Mouse (Mus musculus) right cerebral cortex, postnatal 25 days (tissue): ENCODE measurements around the gene Sox15.

Source experiments
- DNase-seq: peaks from one replicate; pipeline ENCODE4 v3.0.0; 2022

Gene Sox15

DNA sequence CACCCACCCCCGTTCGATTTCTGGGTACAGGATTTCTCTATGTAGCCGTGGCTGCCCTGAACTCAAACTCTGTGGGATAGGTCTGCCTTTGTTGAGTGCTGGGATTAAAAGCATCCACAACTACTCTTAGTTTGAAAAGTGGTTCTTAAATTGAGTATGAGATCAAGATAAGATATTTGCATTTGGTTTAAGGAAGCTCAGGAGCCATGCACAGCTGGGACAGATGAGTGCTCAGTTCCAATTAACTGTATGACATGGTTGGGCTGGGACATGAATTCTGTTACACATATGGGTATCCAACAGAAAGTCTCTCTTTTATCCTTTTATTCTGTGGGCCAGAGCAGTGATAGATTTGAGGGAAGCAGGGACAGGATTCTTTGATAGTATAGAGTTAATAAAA is 19.6 kb upstream of the Sox15 start:
- no peak for DNase-seq

DNA sequence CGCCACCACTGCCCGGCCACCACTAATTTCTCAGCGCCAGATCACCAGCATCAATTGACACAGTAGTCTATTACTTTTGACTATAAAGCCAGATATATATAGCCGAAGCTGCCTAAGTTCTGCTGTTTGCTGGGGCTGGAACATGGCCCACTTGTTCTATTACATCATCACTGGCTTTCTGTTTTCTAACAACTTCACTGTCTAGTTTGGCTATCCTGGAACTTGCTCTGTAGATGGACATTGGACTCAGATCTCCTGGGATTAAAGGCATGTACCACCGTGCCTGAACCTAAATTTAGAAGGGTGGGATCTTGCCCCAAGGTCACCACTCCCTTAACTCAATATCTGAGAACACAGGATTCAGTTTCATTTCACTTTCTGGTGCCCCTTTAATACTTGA is 9.3 kb upstream of the Sox15 start:
- DNase-seq, result no peak

DNA sequence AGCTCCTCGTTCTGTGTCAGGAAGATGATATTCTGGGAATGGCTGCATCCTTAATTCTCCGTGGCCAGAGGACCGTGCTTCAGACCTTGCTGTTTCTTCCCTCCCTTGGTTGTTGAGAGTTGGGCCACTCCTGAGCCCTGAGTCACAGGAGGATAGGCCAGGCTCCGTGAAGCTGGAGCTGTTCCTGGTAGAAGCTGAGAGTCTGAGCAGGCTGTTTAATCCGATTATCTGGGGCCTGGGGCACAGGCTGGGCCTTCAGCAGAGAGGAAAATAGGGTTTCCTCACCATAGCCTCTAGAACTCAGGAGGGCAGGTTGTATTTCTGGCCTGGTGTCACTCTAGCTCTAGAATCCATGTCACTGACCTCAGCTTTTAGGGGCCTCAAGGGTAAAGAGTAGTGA is 1.7 kb upstream of the Sox15 start:
- no peak for DNase-seq

DNA sequence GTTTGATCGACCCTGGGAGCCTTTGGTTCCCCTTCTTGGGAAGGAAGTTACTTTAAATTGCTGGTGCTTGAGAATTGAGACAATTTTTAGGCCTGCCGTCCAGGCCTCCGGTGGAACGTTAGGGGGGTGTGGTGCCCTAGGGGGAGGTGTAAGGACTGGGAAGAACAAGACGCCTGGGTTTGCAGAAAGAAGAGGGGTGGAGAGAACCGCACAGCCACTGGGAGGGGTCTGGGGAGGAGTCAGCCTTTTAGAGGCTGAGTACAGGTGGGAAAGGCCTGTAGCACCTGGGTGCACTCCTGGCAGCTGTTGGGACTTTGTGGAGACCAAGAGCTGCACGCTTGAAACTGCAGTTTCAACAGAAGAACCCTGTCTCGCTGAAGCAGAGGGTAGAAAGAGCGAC is 354 bp upstream of the Sox15 start:
- no peak for DNase-seq

DNA sequence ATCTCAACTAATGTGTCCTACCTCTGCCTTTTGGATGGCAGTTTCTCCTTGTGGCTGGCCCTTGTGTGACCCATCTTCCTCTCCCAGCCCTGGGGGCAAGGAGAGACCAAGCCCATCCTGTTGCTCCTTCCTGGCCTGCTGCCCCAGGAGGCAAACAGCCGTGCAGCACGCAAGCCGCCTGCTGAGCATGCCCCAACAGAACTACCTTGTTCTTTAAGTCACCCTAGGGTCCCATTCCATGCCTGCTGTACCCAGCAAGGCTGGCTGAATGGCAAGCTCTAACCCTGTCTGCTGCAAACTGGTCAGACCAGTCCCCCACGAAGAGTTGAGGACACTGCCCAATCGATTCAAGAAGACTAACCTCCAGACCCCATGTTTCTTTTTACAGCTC is 946 bp downstream of the Sox15 start:
- DNase-seq, result no peak

DNA sequence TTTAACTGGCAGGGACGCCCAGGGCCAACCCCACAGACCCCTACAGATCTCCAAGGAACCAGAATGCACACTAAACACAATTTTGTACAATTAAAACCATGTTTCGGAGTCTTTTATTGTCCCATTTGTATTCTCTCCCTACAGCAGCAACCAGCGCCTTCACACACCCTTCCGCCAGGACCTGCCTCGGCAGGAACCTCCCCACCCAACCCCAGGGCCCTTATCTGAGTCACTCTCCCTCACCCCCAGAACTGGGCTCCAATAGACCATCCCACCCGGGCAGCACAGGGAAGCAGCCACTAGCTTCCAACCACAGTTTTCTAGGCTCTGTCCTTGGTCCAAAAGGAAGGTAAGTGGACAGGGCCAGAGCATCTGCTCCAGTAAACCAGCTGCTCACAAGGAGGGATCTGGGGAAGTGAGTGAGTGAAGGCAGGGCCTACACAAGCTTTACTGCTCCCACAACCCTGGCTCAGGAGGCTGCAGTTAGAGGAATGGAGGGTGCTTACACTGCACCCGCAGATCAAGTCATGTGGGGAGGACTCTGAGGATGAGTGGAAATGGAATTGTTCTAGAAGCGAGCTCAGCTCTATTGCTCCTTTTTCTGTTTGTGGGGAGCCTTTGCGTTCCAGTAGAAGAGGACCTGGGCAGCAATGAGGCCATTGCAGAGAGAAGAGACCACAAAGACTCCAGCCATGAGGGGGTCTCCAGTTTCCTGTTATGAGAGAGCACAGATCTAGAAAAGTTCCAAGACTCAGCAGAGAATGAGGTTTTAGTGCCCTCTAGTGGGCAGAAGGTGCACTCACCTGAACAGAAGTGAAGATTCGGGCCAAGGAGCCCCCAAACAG is 1.7 kb downstream of the Sox15 start:
- no peak for DNase-seq

DNA sequence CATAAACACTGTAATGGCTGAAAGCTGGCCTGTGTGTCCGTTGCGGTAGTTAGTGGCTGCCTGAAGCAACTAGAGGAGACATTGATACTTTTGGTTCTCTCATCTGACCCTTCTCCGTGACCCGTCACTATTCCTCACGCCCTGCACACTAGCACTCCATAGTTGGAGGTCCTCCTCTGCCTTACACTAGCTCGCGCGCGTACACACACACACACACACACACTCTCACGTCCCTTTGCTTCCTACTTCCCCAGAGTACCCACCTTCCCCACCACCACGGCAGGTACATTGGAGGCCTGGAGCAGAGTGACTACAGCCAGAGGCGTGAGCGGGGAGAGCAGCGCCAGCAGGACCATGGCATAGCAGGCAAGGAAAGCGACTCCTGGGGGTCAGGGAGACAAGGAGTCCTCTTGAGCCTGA is 2.4 kb downstream of the Sox15 start:
- no peak for DNase-seq

DNA sequence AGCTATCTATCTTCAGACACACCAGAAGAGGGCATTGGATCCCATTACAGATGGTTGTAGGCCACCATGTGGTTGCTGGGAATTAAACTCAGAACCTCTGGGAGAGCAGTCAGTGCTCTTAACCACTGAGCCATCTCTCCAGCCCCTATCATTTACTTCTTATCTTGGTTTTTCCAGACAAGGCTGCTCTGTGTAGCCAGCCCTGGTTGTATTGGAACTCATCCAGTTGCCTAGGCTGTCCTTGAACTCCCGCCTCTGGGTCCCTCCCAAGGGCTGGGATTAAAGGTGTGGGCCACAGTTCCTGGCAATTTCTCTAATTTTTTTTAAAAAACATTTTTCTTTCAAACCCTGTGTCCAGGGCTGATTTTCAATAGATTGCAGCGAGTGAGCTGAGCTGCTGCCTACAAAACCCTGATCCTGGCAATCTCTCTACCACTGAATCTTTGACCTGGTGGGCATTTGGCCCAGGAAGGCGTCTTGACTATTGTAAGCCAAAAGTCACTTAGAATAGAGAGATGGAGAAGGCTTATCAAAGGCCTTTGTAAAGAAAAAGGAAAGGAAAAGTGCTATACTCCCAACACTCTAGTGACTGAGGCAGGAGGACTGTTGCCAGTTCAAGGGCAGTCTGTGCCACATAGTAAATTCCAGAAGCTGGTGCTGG is 6.2 kb downstream of the Sox15 start:
- no peak for DNase-seq

DNA sequence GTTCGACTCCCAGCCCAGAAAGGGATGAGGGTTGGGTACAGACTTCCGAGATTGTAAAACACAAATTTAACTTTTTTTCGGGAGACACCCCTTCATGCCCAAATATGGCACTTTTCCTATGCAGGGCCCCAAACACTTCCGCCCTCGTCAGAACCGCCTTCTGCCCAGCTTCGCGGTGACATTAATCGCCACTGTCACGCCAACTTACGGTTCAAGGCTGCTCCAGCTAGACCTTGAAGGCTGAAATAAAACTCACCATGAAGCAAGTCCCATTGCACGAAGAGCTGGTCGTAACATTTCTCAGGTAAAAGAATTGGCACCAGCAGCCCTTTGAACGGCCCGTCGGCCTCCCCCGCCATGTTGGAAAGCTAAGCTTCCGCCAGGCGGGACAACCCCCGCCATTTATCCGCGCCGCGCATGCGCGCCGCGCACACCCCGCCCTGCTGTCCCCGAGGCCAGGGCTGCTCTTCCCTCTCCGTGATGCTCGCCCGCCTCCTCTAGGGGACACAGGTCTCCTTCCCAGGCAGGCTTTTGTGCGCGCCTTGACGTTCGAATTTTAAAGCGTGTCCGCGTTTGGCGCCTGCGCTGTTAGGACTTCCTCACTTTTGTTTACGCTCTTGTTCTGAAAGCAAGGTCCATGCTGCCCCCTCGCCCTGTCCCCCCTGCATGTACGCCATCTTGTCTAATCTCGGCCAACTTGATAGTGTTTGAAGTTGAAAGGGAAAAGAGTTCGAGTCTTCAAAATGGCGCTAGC is 7.3 kb downstream of the Sox15 start, which contains the start of gene Mpdu1:
Gene Mpdu1, minus strand, starts transcription at position 430 of the 754 bp plus-strand sequence.
- DNase-seq, result peak; percentile 95

DNA sequence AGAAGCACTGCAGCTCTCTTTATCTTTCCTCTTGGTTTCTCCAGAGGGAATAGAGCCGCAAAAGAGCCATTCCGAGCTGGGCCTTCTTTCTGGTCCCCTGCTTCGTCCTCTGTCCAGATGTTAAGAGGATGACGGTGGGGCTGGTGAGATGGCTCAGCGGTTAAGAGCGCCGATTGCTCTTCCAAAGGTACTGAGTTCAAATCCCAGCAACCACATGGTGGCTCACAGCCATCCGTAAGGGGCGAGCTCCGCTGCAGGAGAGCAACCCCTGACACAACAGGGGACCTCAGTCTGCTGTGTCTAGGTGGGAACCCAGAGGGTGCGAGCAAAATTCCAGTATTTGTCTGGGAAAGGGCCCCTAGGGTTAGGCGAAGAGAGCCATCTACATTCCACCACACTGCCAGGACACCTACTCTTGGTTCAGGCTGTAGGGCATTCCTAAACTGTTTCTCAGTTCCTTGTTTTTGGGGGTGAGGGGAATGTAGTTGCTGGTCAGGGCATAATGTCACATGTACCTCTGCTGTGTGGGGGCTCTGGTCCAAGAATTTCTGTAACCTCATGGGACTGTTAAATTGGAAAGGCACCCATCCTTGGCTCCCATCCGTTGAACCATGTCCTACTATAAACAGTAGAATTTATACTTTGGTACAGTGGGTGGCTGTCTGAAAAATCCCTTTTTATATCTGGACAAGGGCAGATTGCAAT is 8.0 kb downstream of the Sox15 start:
- no peak for DNase-seq

DNA sequence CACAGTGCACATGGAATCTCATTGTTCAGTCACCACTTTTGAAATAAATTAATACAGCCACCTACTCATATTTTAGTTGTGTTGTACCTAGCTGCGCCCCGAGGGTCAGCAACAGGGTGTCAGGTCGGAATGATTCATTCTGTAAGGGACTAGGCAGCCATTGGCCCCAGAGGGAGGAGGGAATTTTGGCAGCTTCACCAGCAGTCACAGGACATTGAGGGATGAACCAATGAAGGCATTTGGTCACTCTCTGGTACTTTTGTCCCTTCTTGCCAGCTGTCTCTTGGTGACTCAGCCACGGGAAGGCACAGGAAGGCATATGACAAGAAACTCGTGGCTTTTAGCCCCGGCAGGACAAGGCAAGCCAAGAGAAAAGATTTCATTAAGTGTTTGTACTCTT is 8.7 kb downstream of the Sox15 start:
- no peak for DNase-seq

DNA sequence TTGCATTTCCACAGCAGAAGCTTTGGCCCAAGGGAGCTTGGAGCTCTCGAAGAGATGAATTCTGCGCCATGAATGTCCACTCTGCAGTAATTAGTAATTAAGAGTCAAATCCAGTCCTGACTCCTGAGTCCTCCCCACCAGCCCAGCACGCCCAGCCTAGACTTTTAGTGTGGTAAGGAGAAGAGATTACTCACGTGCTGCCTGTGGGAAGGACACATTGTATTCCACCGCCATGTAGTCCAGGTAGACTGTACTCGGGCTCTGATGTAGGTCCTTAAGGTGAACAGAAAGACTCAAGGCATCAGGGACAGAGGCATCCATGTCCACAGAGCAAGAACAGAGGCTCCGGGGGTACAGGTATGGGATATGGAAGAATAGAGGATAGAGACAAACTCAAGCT is 9.7 kb downstream of the Sox15 start:
- DNase-seq, result no peak

DNA sequence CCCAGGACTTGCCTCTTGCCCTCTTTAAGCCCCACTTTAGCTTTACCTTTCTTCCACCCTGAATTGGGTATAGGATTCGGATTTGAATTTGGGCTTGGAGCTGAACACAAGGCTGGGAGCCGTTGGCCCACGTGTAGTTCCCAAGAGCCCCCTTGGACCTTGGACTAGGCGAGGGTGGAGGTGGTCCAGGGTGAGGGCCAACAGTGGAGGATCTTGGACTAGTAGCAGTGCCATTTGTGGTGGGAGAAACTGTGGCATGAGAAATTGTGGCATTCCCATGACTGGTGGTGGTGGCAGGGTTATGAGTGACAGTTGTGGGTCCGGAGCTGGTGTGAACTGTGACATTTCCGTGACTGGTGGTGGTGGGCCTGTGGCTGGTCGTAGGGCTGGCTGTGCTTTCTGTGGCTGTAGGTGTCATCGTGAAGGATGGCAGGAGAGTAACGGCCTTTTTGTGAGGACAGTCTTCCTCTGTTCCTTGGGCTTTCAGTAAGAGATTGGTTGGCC is 10.4 kb downstream of the Sox15 start:
- no peak for DNase-seq

DNA sequence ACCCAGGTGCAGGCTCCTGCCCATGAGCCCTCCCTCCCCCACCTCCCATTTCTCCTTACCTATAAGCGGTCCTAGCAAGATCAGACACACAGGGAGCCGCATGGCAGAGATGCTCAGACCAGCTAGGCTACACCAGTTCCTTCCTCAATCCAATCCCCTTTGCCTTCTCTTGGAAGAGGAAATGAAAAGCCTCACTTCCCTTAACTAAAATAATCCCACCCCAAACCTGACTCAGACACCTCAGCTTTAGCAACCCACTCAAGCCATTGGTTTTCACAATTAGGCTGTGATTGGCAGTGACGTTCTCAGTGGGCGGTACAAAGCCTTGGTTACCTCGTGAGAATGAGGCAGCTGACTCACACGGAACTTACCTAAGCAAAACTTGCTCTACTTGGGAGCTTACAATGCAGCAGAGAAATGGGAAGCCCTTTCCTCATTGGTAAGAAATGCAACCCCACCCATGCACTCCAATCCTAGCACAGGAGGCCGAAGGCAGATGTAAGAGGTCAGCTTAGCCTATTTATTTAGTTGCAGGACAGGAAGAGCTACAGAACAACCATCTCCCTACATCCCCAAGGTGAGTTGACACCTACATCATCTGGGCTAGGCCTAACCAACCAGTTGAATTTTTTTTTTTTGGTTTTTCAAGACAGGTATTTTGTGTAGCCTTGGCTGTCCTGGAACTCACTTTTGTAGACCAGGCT is 11.0 kb downstream of the Sox15 start, which contains the start of gene Cd68:
Gene Cd68, minus strand, starts transcription at position 193 of the 704 bp plus-strand sequence.
- DNase-seq, result peak; percentile 69

DNA sequence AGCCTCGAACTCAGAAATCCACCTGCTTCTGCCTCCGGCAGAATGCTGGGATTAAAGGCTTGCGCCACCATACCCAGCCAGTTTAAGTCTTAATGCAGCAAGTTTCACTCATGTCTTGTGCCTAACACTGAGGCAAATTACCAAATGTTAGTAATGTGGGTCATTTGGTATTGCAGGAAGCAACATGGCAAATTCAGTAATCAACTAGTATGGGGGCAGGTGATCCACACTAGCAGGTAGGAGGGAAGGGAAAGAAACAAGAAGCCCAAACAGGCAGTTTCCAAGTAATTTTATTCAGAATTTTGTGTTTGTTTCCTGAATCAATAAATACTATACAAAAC is 11.5 kb downstream of the Sox15 start:
- DNase-seq, result no peak

DNA sequence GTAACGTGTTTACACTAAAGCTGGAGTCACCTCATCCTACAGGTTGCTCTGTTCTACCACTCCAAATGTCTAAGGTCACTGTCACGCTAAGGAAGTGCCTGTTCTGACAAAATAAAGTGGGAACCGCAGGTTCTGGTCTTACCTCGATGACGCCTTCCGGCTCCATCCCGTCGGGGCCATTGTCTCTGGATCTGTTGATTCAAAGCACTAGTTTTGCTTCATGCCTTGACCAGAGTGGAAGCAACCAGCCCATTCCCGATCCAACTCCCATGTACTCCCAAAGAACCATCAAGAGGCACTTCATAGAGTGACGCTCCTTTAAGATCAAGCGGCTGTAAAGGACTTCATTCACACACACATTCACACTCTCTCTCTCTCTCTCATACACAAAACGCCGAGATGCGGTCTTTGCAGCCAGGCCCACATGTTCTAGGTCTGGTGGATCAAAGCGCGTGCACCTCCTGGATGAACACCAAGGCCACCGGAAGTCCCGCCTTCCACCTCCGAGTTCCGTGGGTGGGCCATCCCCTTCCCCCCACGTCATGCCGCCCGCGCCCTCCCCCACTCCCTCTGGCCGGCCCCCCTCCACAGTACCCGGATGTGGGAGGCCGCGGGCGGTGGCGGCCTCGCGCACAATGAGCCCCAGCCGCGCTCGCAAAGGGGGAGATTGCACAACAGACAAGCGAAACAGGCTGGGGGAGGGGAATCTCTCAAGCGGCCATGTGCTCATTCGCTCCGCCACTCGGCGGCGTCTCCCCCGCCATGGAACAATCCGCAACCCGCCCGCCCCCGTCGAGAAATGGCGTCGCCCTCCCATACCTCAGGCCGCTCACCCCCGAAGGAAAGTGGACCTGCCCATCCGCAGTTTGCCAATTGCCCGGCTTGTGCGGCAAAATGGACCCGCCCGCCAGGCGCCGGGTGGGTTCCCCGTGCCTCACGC is 15.9 kb downstream of the Sox15 start:
- DNase-seq, result peak; percentile 90

DNA sequence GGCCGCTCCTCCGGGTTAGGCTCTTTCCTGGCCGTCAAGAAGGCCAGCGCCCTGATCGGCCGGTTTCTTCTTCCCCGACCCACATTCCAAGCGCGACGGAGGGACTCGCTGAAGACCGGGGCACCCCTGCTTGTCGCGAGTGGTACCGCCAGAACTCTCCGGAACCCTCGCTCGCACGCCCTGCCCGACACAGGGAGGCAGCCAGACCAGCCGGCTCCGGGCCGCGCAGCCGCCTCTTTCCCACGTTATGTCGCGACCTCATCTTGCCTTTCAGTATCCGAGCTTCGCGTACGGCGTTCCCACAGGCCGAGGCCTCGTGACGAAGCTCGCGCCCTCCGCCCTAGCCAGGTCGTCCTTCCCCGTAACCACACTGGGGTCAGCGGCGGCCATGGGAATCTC is 16.6 kb downstream of the Sox15 start:
- no peak for DNase-seq

DNA sequence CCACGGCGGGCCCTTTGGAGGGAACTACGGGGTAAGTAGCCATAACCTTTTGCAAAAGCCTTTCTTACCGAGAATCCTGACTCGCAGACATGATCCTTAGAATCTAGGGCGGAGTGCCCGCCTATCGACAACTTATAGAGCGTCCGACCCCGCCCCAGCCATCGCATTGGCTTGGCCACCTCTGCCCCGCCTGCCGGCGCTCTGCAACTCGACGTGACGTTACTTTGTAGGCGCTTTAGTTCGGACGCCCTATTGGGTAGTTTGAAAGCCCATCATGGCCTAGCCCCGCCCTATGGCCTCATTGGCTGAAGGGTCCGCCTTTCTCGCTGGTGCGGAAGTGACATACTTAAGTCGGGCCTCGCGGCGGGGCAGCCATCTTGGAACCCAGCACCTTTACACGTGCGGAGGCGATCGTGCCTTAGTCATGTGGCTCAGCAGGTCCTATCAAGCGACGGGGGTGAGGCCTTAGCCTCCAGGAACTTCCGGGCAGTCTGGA is 17.1 kb downstream of the Sox15 start, which contains the start of gene Eif4a1:
Gene Eif4a1, minus strand, starts transcription at position 213 of the 496 bp plus-strand sequence.
- peak; percentile 100 for DNase-seq

DNA sequence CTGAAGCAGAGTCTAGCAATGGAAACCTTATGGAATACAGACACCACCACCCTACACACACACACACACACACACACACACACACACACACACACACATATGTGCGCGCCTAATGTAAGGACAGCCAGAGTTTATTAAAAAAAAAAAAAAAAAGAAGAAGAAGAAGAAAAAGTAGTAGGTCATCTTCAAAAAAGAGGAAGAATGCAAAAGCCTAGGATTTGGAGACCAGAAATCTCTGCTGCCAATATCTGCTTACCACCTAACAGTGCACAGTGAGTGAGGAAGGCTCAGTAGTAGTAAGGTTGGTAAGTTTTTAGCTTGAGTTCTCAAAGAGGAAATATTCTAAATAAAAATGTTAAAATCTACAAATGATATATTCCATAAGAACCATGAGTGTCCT is 24.0 kb downstream of the Sox15 start:
- DNase-seq, result no peak

DNA sequence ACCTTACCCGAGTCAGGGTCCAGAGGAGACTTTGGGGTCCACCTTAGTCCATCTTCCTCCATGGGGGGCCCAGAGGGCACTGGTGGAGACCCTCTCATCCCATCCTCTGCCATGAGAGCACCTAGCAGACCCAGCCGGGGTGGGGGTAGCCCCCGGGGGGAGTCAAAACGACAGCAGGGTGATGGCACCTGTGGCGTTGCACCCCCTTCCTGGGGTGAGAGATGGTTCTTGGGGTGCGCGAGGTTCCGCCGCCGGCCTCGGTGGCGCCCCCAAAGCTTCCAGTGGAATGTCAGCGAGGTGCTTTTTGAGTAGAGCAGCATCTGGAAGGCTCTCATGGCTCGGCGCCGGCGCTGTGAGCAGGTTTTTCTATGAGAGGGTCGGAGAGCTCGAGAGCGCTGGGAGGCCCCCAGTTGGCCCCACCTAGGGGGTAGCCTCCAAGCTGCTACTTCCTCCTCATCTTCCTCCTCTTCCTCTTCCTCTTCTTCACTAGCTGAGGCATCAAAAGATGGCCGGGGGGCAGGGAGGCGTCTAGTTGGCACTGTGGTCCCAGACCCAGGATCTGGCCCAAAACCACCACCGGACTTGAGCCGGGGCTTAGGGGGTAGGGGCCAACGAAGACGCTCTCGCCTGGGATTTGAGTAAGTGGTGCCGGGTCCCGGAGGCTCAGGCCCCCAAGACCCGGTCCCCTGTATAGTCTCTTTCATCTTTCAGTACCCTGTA is 25.2 kb downstream of the Sox15 start:
- no peak for DNase-seq
